Comparison of ENCODE assay signal across 16 mouse cellular contexts in the genomic region with DNA sequence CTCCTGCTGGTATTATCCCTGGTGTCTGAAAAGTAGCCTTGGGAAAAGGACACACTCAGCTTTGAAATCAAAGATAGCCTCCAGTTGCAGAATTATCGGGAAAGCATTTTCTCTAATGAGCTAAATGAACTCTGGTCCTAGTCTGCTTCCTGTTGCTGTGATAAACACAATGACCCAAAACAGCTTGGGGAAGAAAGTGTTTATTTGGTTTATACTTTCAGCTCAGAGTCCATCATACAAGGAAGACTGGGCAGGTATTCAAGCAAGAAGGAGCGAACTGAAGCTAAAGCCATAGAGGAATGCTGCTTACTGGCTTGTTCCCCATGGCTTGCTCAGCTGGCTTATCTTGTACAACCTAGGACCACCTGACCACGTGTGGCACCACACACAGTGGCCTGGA.
"Had no signal": no experiment of that assay in that cellular context is flagged by ENCODE, and none has a peak within 500 bp of the region (broad histone marks: within the 10 kb centered on the region; RNA-seq: fewer than 3 reads in every experiment).

No protein-coding gene starts in this region.

- H3K27ac ChIP-seq: neural tube, embryonic 13.5 days; neural tube, embryonic 15.5 days; stomach, embryonic 15.5 days; stomach, postnatal 0 days had no signal

- H3K4me2 ChIP-seq: neural tube, embryonic 13.5 days; neural tube, embryonic 15.5 days; stomach, embryonic 15.5 days had no signal

- H3K9me3 ChIP-seq: neural tube, embryonic 13.5 days; neural tube, embryonic 15.5 days; stomach, embryonic 15.5 days had no signal

- H3K4me1 ChIP-seq: neural tube, embryonic 13.5 days; neural tube, embryonic 15.5 days; stomach, embryonic 15.5 days had no signal

- H3K36me3 ChIP-seq: neural tube, embryonic 13.5 days; neural tube, embryonic 15.5 days; stomach, embryonic 15.5 days had no signal

- H3K9ac ChIP-seq: neural tube, embryonic 13.5 days; neural tube, embryonic 15.5 days; stomach, embryonic 15.5 days had no signal

- H3K27me3 ChIP-seq: neural tube, embryonic 13.5 days; neural tube, embryonic 15.5 days; stomach, embryonic 15.5 days had no signal

- DNase-seq: retina, postnatal 1 day; right cerebral cortex, adult 18-20 months; right cerebral cortex, postnatal 14 days; right cerebral cortex, postnatal 25 days; right cerebral cortex, postnatal 4 days; spleen, adult 18-20 months; thymus, adult 18-20 months; thymus, adult 2 months; thymus, postnatal 14 days; thymus, postnatal 25 days; thymus, postnatal 36 days; thymus, postnatal 4 days had no signal

- H3K4me3 ChIP-seq: neural tube, embryonic 13.5 days; neural tube, embryonic 15.5 days; stomach, embryonic 15.5 days had no signal
